Mouse (Mus musculus): ENCODE results near the gene Prdx1. TPM values are rescaled to one million over a fixed set of nuclear protein-coding genes. Genes with fewer than 3 reads are reported as not detected.
"Not testable (repeated sequence)": the region's sequence is repeated elsewhere in the genome, so short reads cannot be mapped to it uniquely, and the experiment has no call there.

The Prdx1 gene
- polyA plus RNA-seq, 1 experiment from 2014 or later = 1,350 TPM

DNA sequence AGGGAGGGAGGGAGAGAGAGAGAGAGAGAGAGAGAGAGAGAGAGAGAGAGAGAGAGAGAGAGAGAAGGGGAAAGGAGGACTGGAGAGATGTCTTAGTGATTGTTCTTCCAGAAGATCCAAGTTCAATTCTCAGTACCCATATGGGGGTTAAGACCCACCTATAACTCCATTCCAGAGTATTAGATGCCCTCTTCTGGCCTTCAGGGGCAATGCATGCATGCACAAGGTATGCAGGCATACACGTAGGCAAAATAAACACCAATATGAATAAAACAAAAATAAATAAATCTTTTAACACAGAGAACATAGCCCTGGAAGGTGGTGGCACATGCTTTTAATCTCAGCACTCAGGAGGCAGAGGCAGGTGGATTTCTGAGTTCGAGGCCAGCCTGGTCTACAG is 16.1 kb upstream of the Prdx1 start:
- Histone ChIP-seq H3K9me3 (replicated peaks; ENCODE audit: control insufficient read depth, low read length) (no peaks in the 10 kb centered on the region), H3K36me3 (ENCODE audit: control insufficient read depth, insufficient read depth, low read length) (no peaks in the 10 kb centered on the region), H3K27me3 (ENCODE audit: control insufficient read depth, insufficient read depth, low read length) (no peaks in the 10 kb centered on the region), H3K9ac (ENCODE audit: low read length) (no peak overlapping the region), H3K4me3 (replicated peaks; ENCODE audit: low read length) (no peak overlapping the region), H3K4me2 (ENCODE audit: low read depth, low read length) (no peak overlapping the region), H3K4me1 (ENCODE audit: control insufficient read depth, insufficient read depth, low read length) (0 out of 2 replicates have a peak, but pooled peaks cover 3% of the 10 kb centered on the region), H3K27ac (ENCODE audit: low read length) (no peak overlapping the region)
- WGBS = 69% methylated on average over 2 of the region's 2 CpGs
- no peak for ATAC-seq (ENCODE audit: insufficient read depth, low FRiP score)

DNA sequence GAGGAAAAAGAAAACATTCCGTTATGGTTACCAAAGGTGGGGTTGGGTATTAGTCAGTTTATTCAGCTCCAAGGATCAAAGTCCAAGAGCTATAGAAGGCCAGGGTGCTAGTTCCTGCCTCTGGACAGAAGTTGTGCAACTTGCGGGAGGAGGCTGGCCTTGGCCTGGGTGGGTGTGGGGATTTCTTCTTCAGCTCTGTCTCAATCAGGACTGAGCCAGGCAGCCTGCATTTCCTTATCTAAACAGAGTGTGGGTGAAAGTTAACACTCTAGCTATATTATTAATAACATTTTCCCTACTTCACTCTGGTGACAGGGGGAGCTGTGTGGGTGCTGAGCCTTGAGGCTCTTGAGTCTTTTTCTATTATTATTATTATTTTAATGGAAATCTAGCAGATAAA is 12.6 kb upstream of the Prdx1 start:
- Histone ChIP-seq H3K4me2 (ENCODE audit: low read depth, low read length) (no peak overlapping the region), H3K27me3 (ENCODE audit: control insufficient read depth, insufficient read depth, low read length) (no peaks in the 10 kb centered on the region), H3K27ac (ENCODE audit: low read length) (0 out of 2 replicates have a peak overlapping the region, but pooled peaks have one; percentile 36), H3K36me3 (ENCODE audit: control insufficient read depth, insufficient read depth, low read length) (no peaks in the 10 kb centered on the region), H3K9me3 (replicated peaks; ENCODE audit: control insufficient read depth, low read length) (no peaks in the 10 kb centered on the region), H3K4me1 (ENCODE audit: control insufficient read depth, insufficient read depth, low read length) (0 out of 2 replicates have a peak, but pooled peaks cover 3% of the 10 kb centered on the region), H3K9ac (ENCODE audit: low read length) (no peak overlapping the region), H3K4me3 (replicated peaks; ENCODE audit: low read length) (no peak overlapping the region)
- ATAC-seq (ENCODE audit: insufficient read depth, low FRiP score) = peak; percentile 96
- 14% methylated on average over 2 of the region's 2 CpGs for WGBS

DNA sequence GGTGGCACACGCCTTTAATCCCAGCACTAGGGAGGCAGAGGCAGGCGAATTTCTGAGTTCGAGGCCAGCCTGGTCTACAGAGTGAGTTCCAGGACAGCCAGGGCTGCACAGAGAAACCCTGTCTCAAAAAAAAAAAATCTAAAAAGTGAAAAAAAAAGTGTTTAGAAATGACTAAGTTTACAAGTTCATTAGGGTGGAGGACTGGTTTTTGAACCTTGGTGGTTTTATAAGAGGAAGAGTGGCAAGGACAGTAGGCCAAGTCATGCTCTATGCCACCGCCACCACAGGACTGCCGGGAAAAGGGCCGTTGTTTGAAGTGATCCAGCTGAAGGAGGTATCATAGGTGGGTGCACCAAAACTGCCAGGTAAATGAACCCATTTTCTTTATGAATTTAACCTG is 10.6 kb upstream of the Prdx1 start:
- WGBS = 90% methylated on average over 6 of the region's 6 CpGs
- not testable (repeated sequence) for H3K4me3 ChIP-seq (replicated peaks; ENCODE audit: low read length); H3K27ac ChIP-seq (ENCODE audit: low read length); H3K9me3 ChIP-seq (replicated peaks; ENCODE audit: control insufficient read depth, low read length); H3K36me3 ChIP-seq (ENCODE audit: control insufficient read depth, insufficient read depth, low read length); H3K9ac ChIP-seq (ENCODE audit: low read length); H3K27me3 ChIP-seq (ENCODE audit: control insufficient read depth, insufficient read depth, low read length); H3K4me2 ChIP-seq (ENCODE audit: low read depth, low read length); H3K4me1 ChIP-seq (ENCODE audit: control insufficient read depth, insufficient read depth, low read length); ATAC-seq (ENCODE audit: insufficient read depth, low FRiP score)

DNA sequence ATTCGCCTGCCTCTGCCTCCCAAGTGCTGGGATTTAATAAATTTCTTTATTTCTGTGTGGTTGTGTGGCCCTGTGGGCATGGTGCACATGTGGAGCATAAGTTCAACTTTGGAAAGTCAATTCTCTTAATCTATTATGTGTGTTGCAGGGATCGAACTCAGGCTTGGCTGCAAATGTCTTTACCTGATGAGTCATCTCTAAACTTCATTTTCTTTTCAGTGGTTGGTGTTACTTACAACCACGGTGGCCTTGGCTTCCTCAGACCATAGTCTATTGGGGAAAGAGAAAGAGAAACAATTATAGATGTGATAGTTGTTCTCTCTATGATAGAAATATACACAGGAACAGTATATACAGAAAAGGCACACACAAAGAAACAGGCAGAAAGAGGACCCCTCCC is 9.3 kb upstream of the Prdx1 start:
- no peak overlapping the region for H3K4me3 ChIP-seq (replicated peaks; ENCODE audit: low read length)
- H3K27ac ChIP-seq (ENCODE audit: low read length) = no peak overlapping the region
- no peak overlapping the region for H3K4me2 ChIP-seq (ENCODE audit: low read depth, low read length)
- no peaks in the 10 kb centered on the region for H3K9me3 ChIP-seq (replicated peaks; ENCODE audit: control insufficient read depth, low read length)
- no peak overlapping the region for H3K9ac ChIP-seq (ENCODE audit: low read length)
- no peaks in the 10 kb centered on the region for H3K4me1 ChIP-seq (ENCODE audit: control insufficient read depth, insufficient read depth, low read length)
- ATAC-seq (ENCODE audit: insufficient read depth, low FRiP score) = no peak
- WGBS = 79% methylated on average over 3 of the region's 3 CpGs
- H3K36me3 ChIP-seq (ENCODE audit: control insufficient read depth, insufficient read depth, low read length) = no peaks in the 10 kb centered on the region
- H3K27me3 ChIP-seq (ENCODE audit: control insufficient read depth, insufficient read depth, low read length) = no peaks in the 10 kb centered on the region

GRCm38 (mm10) chr4:116677808-116678207 is 7.5 kb upstream of the Prdx1 start:
- no peak overlapping the region for H3K9ac ChIP-seq (ENCODE audit: low read length)
- H3K9me3 ChIP-seq (replicated peaks; ENCODE audit: control insufficient read depth, low read length) = no peaks in the 10 kb centered on the region
- WGBS = 82% methylated on average over 1 of the region's 1 CpGs
- H3K36me3 ChIP-seq (ENCODE audit: control insufficient read depth, insufficient read depth, low read length) = no peaks in the 10 kb centered on the region
- no peak overlapping the region for H3K27ac ChIP-seq (ENCODE audit: low read length)
- H3K4me1 ChIP-seq (ENCODE audit: control insufficient read depth, insufficient read depth, low read length) = no peaks in the 10 kb centered on the region
- no peak overlapping the region for H3K4me2 ChIP-seq (ENCODE audit: low read depth, low read length)
- H3K27me3 ChIP-seq (ENCODE audit: control insufficient read depth, insufficient read depth, low read length) = no peaks in the 10 kb centered on the region
- ATAC-seq (ENCODE audit: insufficient read depth, low FRiP score) = no peak
- H3K4me3 ChIP-seq (replicated peaks; ENCODE audit: low read length) = no peak overlapping the region

DNA sequence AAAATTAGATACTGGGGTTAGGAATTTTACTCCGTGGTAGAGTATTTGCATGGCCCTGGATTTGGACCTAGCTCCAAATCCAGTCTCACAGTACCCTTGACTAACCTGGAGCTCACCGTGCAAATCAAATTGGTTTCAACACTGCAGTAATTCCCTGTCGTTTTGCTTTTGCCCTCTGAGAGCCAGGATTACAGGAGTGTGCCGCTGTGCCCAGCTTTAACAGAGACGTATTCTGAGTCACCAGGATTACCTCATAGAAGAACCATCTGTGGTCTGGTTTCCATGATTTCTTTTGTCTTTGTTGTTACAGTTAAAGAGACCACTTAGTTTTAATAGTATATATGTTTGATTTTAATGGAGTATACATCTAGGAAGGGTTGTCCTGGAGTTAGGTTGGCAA is 6.2 kb upstream of the Prdx1 start:
- no peaks in the 10 kb centered on the region for H3K36me3 ChIP-seq (ENCODE audit: control insufficient read depth, insufficient read depth, low read length)

DNA sequence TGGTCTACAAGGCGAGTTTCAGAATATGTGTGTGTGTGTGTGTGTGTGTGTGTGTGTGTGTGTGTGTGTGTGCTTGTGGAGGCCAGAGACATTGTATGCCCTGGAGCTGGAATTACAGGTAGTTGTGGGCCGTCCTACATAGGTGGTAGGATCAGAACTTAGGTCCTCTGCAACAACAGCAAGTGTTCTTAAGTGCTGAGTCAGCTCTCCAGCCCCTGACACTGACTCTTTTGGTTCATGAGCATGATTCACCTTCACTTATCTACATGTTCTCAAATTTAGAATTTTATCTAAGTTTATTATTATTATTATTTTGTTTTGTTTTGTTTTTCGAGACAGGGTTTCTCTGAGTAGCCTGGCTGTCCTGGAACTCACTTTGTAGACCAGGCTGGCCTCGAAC is 4.8 kb upstream of the Prdx1 start:
- H3K27me3 ChIP-seq (ENCODE audit: control insufficient read depth, insufficient read depth, low read length); H3K27ac ChIP-seq (ENCODE audit: low read length); H3K4me2 ChIP-seq (ENCODE audit: low read depth, low read length); H3K4me3 ChIP-seq (replicated peaks; ENCODE audit: low read length); H3K9ac ChIP-seq (ENCODE audit: low read length); H3K4me1 ChIP-seq (ENCODE audit: control insufficient read depth, insufficient read depth, low read length); H3K9me3 ChIP-seq (replicated peaks; ENCODE audit: control insufficient read depth, low read length); ATAC-seq (ENCODE audit: insufficient read depth, low FRiP score); H3K36me3 ChIP-seq (ENCODE audit: control insufficient read depth, insufficient read depth, low read length): not testable (repeated sequence)
- 91% methylated on average over 4 of the region's 4 CpGs for WGBS

More for the DNA sequence above, 6.2 kb upstream of the Prdx1 start:
- Histone ChIP-seq H3K27me3 (ENCODE audit: control insufficient read depth, insufficient read depth, low read length) (no peaks in the 10 kb centered on the region), H3K4me1 (ENCODE audit: control insufficient read depth, insufficient read depth, low read length) (no peaks in the 10 kb centered on the region), H3K9me3 (replicated peaks; ENCODE audit: control insufficient read depth, low read length) (no peaks in the 10 kb centered on the region), H3K4me3 (replicated peaks; ENCODE audit: low read length) (no peak overlapping the region), H3K27ac (ENCODE audit: low read length) (no peak overlapping the region), H3K4me2 (ENCODE audit: low read depth, low read length) (no peak overlapping the region), H3K9ac (ENCODE audit: low read length) (no peak overlapping the region)
- ATAC-seq (ENCODE audit: insufficient read depth, low FRiP score) = no peak
- WGBS = 60% methylated on average over 5 of the region's 5 CpGs

- WGBS = 78% methylated on average over 4 of the region's 4 CpGs
- ATAC-seq (ENCODE audit: insufficient read depth, low FRiP score) = no peak
- Histone ChIP-seq H3K9me3 (replicated peaks; ENCODE audit: control insufficient read depth, low read length) (no peaks in the 10 kb centered on the region), H3K27ac (ENCODE audit: low read length) (no peak overlapping the region), H3K4me3 (replicated peaks; ENCODE audit: low read length) (no peak overlapping the region), H3K27me3 (ENCODE audit: control insufficient read depth, insufficient read depth, low read length) (no peaks in the 10 kb centered on the region), H3K9ac (ENCODE audit: low read length) (no peak overlapping the region), H3K36me3 (ENCODE audit: control insufficient read depth, insufficient read depth, low read length) (no peaks in the 10 kb centered on the region), H3K4me2 (ENCODE audit: low read depth, low read length) (no peak overlapping the region), H3K4me1 (ENCODE audit: control insufficient read depth, insufficient read depth, low read length) (peaks cover 18% of the 10 kb centered on the region)
Observed at GRCm38 (mm10) chr4:116683957-116684356, 1.4 kb upstream of the Prdx1 start.

- Histone ChIP-seq H3K27me3 (ENCODE audit: control insufficient read depth, insufficient read depth, low read length) (no peaks in the 10 kb centered on the region), H3K4me1 (ENCODE audit: control insufficient read depth, insufficient read depth, low read length) (peaks cover 18% of the 10 kb centered on the region), H3K9ac (ENCODE audit: low read length) (peak overlapping the region; percentile 85), H3K4me2 (ENCODE audit: low read depth, low read length) (peak overlapping the region; percentile 86), H3K4me3 (replicated peaks; ENCODE audit: low read length) (peak overlapping the region; percentile 83; the same call in 1 of the 2 replicates), H3K36me3 (ENCODE audit: control insufficient read depth, insufficient read depth, low read length) (no peaks in the 10 kb centered on the region), H3K9me3 (replicated peaks; ENCODE audit: control insufficient read depth, low read length) (no peaks in the 10 kb centered on the region), H3K27ac (ENCODE audit: low read length) (peak overlapping the region; percentile 98; the same call in 1 of the 2 replicates)
- no peak for ATAC-seq (ENCODE audit: insufficient read depth, low FRiP score)
- WGBS = 74% methylated on average over 2 of the region's 2 CpGs
Observed at GRCm38 (mm10) chr4:116684665-116685064, 679 bp upstream of the Prdx1 start.

DNA sequence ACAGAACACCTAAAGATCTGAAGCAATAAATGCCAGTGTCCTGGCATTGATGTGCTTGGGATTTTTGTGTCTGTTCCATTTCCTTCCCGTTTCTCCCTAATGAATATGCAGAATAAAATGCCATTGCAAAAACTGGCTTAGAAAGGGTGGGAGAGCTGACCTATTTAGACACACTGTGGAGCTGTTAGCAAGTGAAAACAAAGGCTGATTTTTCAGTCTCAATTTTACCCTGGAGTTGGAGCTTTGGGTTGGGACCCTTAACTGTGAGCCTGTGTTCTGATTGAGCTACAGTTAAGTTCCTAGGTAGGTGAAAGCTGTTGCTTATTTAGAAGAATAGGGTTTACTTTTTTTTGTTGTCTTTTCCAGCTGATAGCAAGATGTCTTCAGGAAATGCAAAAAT is 1.7 kb downstream of the Prdx1 start:
- Histone ChIP-seq H3K36me3 (ENCODE audit: control insufficient read depth, insufficient read depth, low read length) (peaks cover 12% of the 10 kb centered on the region), H3K4me2 (ENCODE audit: low read depth, low read length) (peak overlapping the region; percentile 86), H3K9me3 (replicated peaks; ENCODE audit: control insufficient read depth, low read length) (no peaks in the 10 kb centered on the region), H3K4me3 (replicated peaks; ENCODE audit: low read length) (peak overlapping the region; percentile 83), H3K27me3 (ENCODE audit: control insufficient read depth, insufficient read depth, low read length) (no peaks in the 10 kb centered on the region), H3K9ac (ENCODE audit: low read length) (peak overlapping the region; percentile 55; the same call in 1 of the 2 replicates), H3K27ac (ENCODE audit: low read length) (no peak overlapping the region), H3K4me1 (ENCODE audit: control insufficient read depth, insufficient read depth, low read length) (peaks cover 21% of the 10 kb centered on the region)
- WGBS = 34% methylated on average over 1 of the region's 1 CpGs
- no peak for ATAC-seq (ENCODE audit: insufficient read depth, low FRiP score)

All from stomach, embryonic 16.5 days (tissue).